Mouse (Mus musculus): Measurements from ENCODE around the gene Pdgfd.
"Not testable (repeated sequence)": the region's sequence is repeated elsewhere in the genome, so short reads cannot be mapped to it uniquely, and the experiment has no call there.

Pdgfd gene

GRCm38 (mm10) chr9:6168391-6169037 lies at the start of gene Pdgfd:
Pdgfd (plus strand) TSS chr9:6168584.
- DNase-seq = peak; percentile 66

- no peak for DNase-seq
Measured at GRCm38 (mm10) chr9:6169038-6169431, 651 bp downstream of the Pdgfd start.

- no peak for DNase-seq
Measured at GRCm38 (mm10) chr9:6170962-6171361, 2.6 kb downstream of the Pdgfd start.

- DNase-seq = no peak
Measured at GRCm38 (mm10) chr9:6173276-6173675, 4.9 kb downstream of the Pdgfd start.

GRCm38 (mm10) chr9:6175731-6176130 lies 7.3 kb downstream of the Pdgfd start:
- no peak for DNase-seq

- DNase-seq = no peak
Measured at GRCm38 (mm10) chr9:6182307-6182923, 14.0 kb downstream of the Pdgfd start.

- no peak for DNase-seq
Measured at GRCm38 (mm10) chr9:6187955-6188354, 19.6 kb downstream of the Pdgfd start.

GRCm38 (mm10) chr9:6193352-6193751 lies 25.0 kb downstream of the Pdgfd start:
- no peak for DNase-seq

- DNase-seq = no peak
Measured at GRCm38 (mm10) chr9:6212862-6213261, 44.5 kb downstream of the Pdgfd start.

GRCm38 (mm10) chr9:6217505-6217904 lies 49.1 kb downstream of the Pdgfd start:
- DNase-seq = no peak

- DNase-seq = not testable (repeated sequence)
Measured at GRCm38 (mm10) chr9:6235982-6236381, 67.6 kb downstream of the Pdgfd start.

GRCm38 (mm10) chr9:6250320-6250719 lies 81.9 kb downstream of the Pdgfd start:
- DNase-seq = no peak

GRCm38 (mm10) chr9:6251990-6252389 lies 83.6 kb downstream of the Pdgfd start:
- DNase-seq = no peak

- DNase-seq = no peak
Measured at GRCm38 (mm10) chr9:6257072-6257471, 88.7 kb downstream of the Pdgfd start.

GRCm38 (mm10) chr9:6264820-6265219 lies 96.4 kb downstream of the Pdgfd start:
- no peak for DNase-seq

- no peak for DNase-seq
Measured at GRCm38 (mm10) chr9:6269796-6270280, 101.5 kb downstream of the Pdgfd start, which contains the start of gene Ddi1. Ddi1 (minus strand) TSS chr9:6269846.

GRCm38 (mm10) chr9:6276395-6276794 lies 108.0 kb downstream of the Pdgfd start:
- no peak for DNase-seq

GRCm38 (mm10) chr9:6277526-6277925 lies 109.1 kb downstream of the Pdgfd start:
- no peak for DNase-seq

GRCm38 (mm10) chr9:6286770-6287169 lies 118.4 kb downstream of the Pdgfd start:
- no peak for DNase-seq

GRCm38 (mm10) chr9:6289211-6289696 lies 120.9 kb downstream of the Pdgfd start:
- DNase-seq = no peak

GRCm38 (mm10) chr9:6298547-6298946 lies 130.2 kb downstream of the Pdgfd start:
- DNase-seq = no peak

- DNase-seq = no peak
Measured at GRCm38 (mm10) chr9:6302050-6302449, 133.7 kb downstream of the Pdgfd start.

GRCm38 (mm10) chr9:6304590-6304989 lies 136.2 kb downstream of the Pdgfd start:
- DNase-seq = no peak

GRCm38 (mm10) chr9:6305847-6306246 lies 137.5 kb downstream of the Pdgfd start:
- no peak for DNase-seq
